Mouse (Mus musculus) liver, embryonic 14.5 days (tissue): Measurements from ENCODE around the gene Nme8. TPM values are rescaled to one million over a fixed set of nuclear protein-coding genes. Genes with fewer than 3 reads are reported as not detected.

ENCODE experiments used
- ATAC-seq: fragments of 200-750 bp; cut with Nextera tagmentation; 2 replicates; pipeline ENCODE4 v1.8.0; 2017; ENCODE audit warnings: moderate number of reproducible peaks, mild to moderate bottlenecking, moderate library complexity; ENCODE audit not compliant: insufficient read depth
- DNase-seq, 3 experiments: peaks; one replicate each; pipeline ENCODE4 v3.0.0-alpha.2; 2012 to 2013; ENCODE audit warnings: low read depth in 3 of 3, low spot score in 3 of 3
- H3K27ac ChIP-seq: fragments of 300-500 bp; sonication (generic); 2 replicates; pipeline ENCODE4 v1.5.1; 2014; ENCODE audit warnings: moderate library complexity, mild to moderate bottlenecking, control low read depth, inconsistent platforms
- H3K27me3 ChIP-seq: fragments of 300-500 bp; sonication (generic); 2 replicates; pipeline ENCODE4 v1.6.1; 2014; ENCODE audit warnings: mild to moderate bottlenecking, low read length, moderate library complexity; ENCODE audit not compliant: control insufficient read depth, insufficient read depth
- H3K36me3 ChIP-seq: fragments of 300-500 bp; sonication (generic); replicated peaks from 2 replicates; pipeline ENCODE4 v1.6.1; 2014; ENCODE audit warnings: low read depth; ENCODE audit not compliant: control insufficient read depth, insufficient read depth
- H3K4me1 ChIP-seq, 2 experiments: fragments of 200-500 bp in 1 of 2; fragments of 300-500 bp in 1 of 2; sonication (generic) in 1 of 2; replicated peaks; 2 replicates each; pipeline ENCODE4 v1.6.1; 2012 to 2014; ENCODE audit warnings: antibody characterized with exemption in 1 of 2, inconsistent platforms in 1 of 2, low read length in 1 of 2; ENCODE audit not compliant: control insufficient read depth in 2 of 2, insufficient read depth in 2 of 2
- H3K4me2 ChIP-seq: fragments of 300-500 bp; sonication (generic); 2 replicates; pipeline ENCODE4 v1.6.1; 2014; ENCODE audit warnings: low read depth, mild to moderate bottlenecking, control low read depth, moderate library complexity
- H3K4me3 ChIP-seq, 2 experiments: fragments of 200-500 bp in 1 of 2; fragments of 300-500 bp in 1 of 2; sonication (generic) in 1 of 2; 2 replicates each; pipeline ENCODE4 v1.5.1; 2012 to 2014; ENCODE audit warnings: low read depth in 2 of 2, low read length in 2 of 2, mild to moderate bottlenecking in 2 of 2, control low read depth in 1 of 2, inconsistent platforms in 1 of 2, moderate library complexity in 1 of 2; ENCODE audit not compliant: insufficient read depth in 1 of 2
- H3K9ac ChIP-seq: fragments of 300-500 bp; sonication (generic); replicated peaks from 2 replicates; pipeline ENCODE4 v1.6.1; 2014; ENCODE audit warnings: mild to moderate bottlenecking, control low read depth, moderate library complexity
- H3K9me3 ChIP-seq: fragments of 300-500 bp; sonication (generic); 2 replicates; pipeline ENCODE4 v1.6.1; 2016; ENCODE audit warnings: low read length, mixed read lengths; ENCODE audit not compliant: control insufficient read depth
- CTCF ChIP-seq: IDR thresholded peaks from 2 replicates; pipeline ENCODE4 v1.5.1; 2016; ENCODE audit warnings: antibody characterized with exemption, low read depth, control low read depth
- EP300 ChIP-seq: IDR thresholded peaks from 2 replicates; pipeline ENCODE4 v1.6.1; 2016; ENCODE audit warnings: antibody characterized with exemption, low read depth
- WGBS: fragments of 180-500 bp; shearing (Covaris S2); extraction: QIAGEN DNeasy Blood & Tissue Kit; methylation state at CpG from one replicate; pipeline ENCODE4 v1.1.7; 2014; ENCODE audit not compliant: insufficient replicate concordance; 5-methylcytosine and 5-hydroxymethylcytosine counted together
- polyA plus RNA-seq, 2 experiments: library from polyadenylated mRNA; depleted of rRNA in 1 of 2; stranded (reverse) in 1 of 2; unstranded in 1 of 2; fragments of >200 nt; fragmentation: Nextera tagmentation in 1 of 2; extraction: Ambion mirVana in 1 of 2; gene quantifications; 2 replicates each; pipeline versions ENCODE4 v1.2.1 to v1.2.3; 2012 to 2014

Nme8 gene
- polyA plus RNA-seq, 2 experiments, result not detected

DNA sequence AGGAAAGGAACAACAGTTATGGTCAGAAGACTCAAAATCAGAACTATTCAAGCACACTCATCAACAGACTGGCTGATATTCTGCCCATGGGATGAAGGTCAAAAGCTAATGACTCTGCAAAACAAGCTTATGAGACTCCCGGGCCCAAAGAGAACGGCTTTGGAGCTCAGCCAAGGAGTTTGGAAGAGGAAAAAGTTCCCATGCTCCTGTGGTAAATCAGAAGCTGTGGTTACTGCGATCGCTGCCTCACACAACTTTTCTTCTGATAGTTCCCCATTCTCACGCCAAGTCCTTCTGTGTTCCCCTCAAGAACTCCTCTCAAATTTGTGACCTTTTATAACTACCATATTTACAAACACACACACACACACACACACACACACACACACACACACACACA, 21.4 kb upstream of the Nme8 start:
- Histone ChIP-seq H3K27me3 (no peaks in the 10 kb centered on the region), H3K9ac (no peak overlapping the region), H3K4me2 (no peak overlapping the region), H3K9me3 (no peaks in the 10 kb centered on the region), H3K4me1 (no peaks in the 10 kb centered on the region), H3K36me3 (no peaks in the 10 kb centered on the region), H3K4me3 (no peak overlapping the region), H3K27ac (no peak overlapping the region)
- 39% methylated on average over 5 of the region's 5 CpGs for WGBS
- no peak for ATAC-seq
- no peak for DNase-seq
- TF ChIP-seq CTCF, result no peak
- TF ChIP-seq EP300, result no peak

DNA sequence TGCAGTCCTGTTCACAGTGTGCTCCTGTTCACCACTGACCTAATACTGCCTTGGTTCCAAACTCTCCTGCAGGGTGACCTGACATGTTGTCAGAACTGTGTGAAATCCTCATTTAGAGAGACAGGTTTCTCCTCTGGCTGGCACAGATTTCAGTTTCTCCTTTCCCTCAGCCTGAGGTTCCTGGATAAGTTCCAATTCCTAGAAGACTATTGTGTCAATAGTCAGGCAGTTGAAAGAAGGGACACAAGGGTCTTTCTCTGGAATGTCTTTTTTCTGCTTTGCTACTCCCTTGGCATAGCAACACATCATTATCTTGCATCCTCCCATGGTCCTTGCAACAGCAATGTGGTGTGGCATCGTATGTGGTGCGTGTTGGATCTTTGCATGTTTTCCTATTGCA, 19.6 kb upstream of the Nme8 start:
- DNase-seq (no peak), ATAC-seq (no peak)
- Histone ChIP-seq H3K4me1 (no peaks in the 10 kb centered on the region), H3K9ac (no peak overlapping the region), H3K27ac (no peak overlapping the region), H3K9me3 (no peaks in the 10 kb centered on the region), H3K27me3 (no peaks in the 10 kb centered on the region), H3K4me2 (no peak overlapping the region), H3K4me3 (no peak overlapping the region), H3K36me3 (no peaks in the 10 kb centered on the region)
- TF ChIP-seq CTCF (no peak), EP300 (no peak)
- WGBS, result 69% methylated on average over 2 of the region's 2 CpGs

DNA sequence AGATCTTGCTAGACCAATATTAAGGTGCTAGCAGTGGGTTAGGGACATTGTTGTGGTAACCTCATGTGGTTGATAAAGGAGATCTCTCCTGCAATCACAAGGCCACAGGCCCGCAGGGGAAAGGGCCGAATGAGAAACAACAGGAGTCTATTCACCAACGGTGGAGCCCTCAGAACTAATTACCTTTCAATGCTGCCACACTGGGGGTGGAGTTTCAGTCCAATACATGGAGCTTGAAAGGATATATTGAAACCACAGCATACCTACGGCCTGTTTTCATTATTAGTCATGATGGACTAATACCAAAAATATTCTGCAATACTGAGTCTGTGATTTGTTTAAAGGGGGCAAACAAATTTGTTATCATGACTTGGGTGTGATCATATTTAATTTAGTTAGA, 6.2 kb upstream of the Nme8 start:
- 28% methylated on average over 4 of the region's 4 CpGs for WGBS

DNA sequence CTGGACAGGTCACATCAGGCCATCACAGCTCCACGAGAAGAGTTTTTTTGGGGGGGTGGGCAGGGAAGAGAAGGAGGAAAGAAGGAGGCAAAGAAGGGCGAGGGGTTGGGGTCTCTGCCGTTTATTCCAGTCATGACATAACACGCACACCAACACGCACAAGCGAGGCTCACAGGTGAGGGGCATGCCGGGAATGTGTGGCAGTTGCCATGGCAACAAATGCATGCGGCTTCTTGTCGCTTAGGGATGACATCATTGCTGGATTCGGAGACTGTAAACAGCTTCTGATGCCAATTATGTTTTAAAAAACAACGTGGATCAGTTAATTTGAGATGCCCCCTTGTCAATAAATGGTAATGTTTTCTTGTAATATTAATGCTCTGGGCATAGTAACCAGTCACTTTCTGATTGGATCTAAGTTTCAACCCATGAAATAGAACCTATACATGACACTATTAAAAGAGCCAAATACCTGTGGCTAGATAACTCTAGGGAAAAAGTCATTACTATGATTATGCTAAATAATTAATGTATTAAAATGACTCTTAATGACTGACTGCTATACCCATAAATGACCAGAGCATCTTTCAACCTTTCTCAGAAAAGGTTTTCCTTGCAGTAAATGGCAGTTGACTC, 4.0 kb upstream of the Nme8 start:
- no peak for ATAC-seq
- no peak overlapping the region for H3K4me3 ChIP-seq
- no peak overlapping the region for H3K9ac ChIP-seq
- no peaks in the 10 kb centered on the region for H3K9me3 ChIP-seq
- no peaks in the 10 kb centered on the region for H3K27me3 ChIP-seq
- H3K36me3 ChIP-seq, result no peaks in the 10 kb centered on the region
- no peak overlapping the region for H3K27ac ChIP-seq
- H3K4me2 ChIP-seq, result no peak overlapping the region
- 67% methylated on average over 11 of the region's 11 CpGs for WGBS
- DNase-seq, result no peak
- H3K4me1 ChIP-seq, result no peaks in the 10 kb centered on the region
- TF ChIP-seq EP300, result no peak
- no peak for TF ChIP-seq CTCF

More for the DNA sequence above, 6.2 kb upstream of the Nme8 start:
- H3K4me2 ChIP-seq, result no peak overlapping the region
- no peaks in the 10 kb centered on the region for H3K36me3 ChIP-seq
- no peak for DNase-seq
- no peaks in the 10 kb centered on the region for H3K9me3 ChIP-seq
- TF ChIP-seq EP300, result no peak
- TF ChIP-seq CTCF, result no peak
- H3K27me3 ChIP-seq, result no peaks in the 10 kb centered on the region
- ATAC-seq, result no peak
- no peak overlapping the region for H3K4me3 ChIP-seq
- no peak overlapping the region for H3K9ac ChIP-seq
- H3K4me1 ChIP-seq, result no peaks in the 10 kb centered on the region
- H3K27ac ChIP-seq, result no peak overlapping the region

DNA sequence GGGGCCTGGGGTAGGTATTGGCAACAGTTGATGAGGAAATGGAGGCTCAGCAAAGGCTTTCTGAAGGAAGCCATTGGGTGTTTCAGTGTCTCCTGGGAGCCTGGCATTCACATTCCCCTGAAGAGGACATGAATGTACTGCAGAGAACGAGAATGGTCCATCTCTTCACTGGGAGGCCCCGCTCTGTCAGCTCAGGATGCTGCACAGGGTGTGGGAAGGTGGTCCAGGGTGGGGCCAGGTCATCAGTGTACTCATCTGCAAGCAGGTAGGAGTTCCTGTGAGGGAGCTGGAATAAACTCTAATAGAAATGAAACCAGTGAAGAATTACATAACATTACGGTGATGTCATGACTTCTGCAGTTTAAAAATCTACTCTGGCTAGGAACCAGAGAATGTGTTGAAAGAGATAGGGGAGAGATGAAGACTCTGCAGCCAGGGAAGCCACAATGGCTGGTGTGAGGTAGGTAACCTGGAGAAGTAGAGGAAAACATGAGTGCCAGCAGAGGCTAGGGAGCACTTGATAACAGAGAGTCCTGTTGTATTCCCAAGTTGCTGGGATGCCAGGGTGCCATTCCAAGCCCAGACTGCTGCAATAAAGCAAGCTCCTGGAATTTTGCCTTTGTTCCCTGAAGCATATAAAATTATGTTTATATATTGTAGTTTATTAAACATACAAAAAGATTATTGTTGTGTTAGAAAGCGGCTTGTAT, 3.3 kb upstream of the Nme8 start:
- no peak overlapping the region for H3K9ac ChIP-seq
- H3K9me3 ChIP-seq, result no peaks in the 10 kb centered on the region
- H3K27ac ChIP-seq, result no peak overlapping the region
- no peaks in the 10 kb centered on the region for H3K4me1 ChIP-seq
- H3K27me3 ChIP-seq, result no peaks in the 10 kb centered on the region
- WGBS, result 64% methylated on average over 4 of the region's 4 CpGs
- H3K4me3 ChIP-seq, result no peak overlapping the region
- no peak for ATAC-seq
- no peaks in the 10 kb centered on the region for H3K36me3 ChIP-seq
- TF ChIP-seq CTCF (no peak), EP300 (no peak)
- no peak for DNase-seq
- H3K4me2 ChIP-seq, result no peak overlapping the region
